10 mouse cellular contexts compared by ENCODE assay signal in genomic region chr1:176697091-176697490, GRCm38 (mm10).
A peak's percentile ranks its signal among the peaks of the same experiment; 100 is the strongest.
DNase-seq lines count a peak whose midpoint lies in the region; ATAC-seq lines count a peak whose summit lies in the region.
"Had no signal": no experiment of that assay in that cellular context is flagged by ENCODE, and none has a peak within 500 bp of the region (broad histone marks: within the 10 kb centered on the region; RNA-seq: fewer than 3 reads in every experiment).

No protein-coding gene starts in this region.

- no peak overlapping the region for H3K4me2 ChIP-seq in forebrain, embryonic 16.5 days (ENCODE audit: low read length)
- H3K4me2 ChIP-seq: heart, embryonic 15.5 days; neural tube, embryonic 13.5 days had no signal

- intact Hi-C loops in heart, postnatal 36 days (cut with DNase I) = no loop called here

- 23% methylated on average over 7 of the region's 7 CpGs for WGBS in forebrain, embryonic 16.5 days

- H3K27ac ChIP-seq in forebrain, embryonic 16.5 days (ENCODE audit: low read length) = no peak overlapping the region
- H3K27ac ChIP-seq: heart, embryonic 15.5 days; neural tube, embryonic 13.5 days had no signal

- ATAC-seq in frontal cortex, adult (ENCODE audit: low TSS enrichment) = no peak
- ATAC-seq in forebrain, embryonic 16.5 days = no peak

- no peaks in the 10 kb centered on the region for H3K36me3 ChIP-seq in forebrain, embryonic 16.5 days (ENCODE audit: control insufficient read depth, insufficient read depth)
- H3K36me3 ChIP-seq: heart, embryonic 15.5 days; neural tube, embryonic 13.5 days had no signal

- no peak overlapping the region for H3K4me3 ChIP-seq in forebrain, embryonic 16.5 days (replicated peaks; ENCODE audit: low read length)
- H3K4me3 ChIP-seq: heart, embryonic 15.5 days; neural tube, embryonic 13.5 days had no signal

- DNase-seq in heart, adult 18-20 months = peak; percentile 16 to 51
- no peak for DNase-seq in heart, adult 9 months (ENCODE audit: low spot score in 2 of 2)
- peak; percentile 49 for DNase-seq in 416B (ENCODE audit: low read depth)
- peak; percentile 71 for DNase-seq in adrenal gland, postnatal 14 days
- peak; percentile 46 to 60 for DNase-seq in heart, postnatal 36 days
- peak; percentile 44 for DNase-seq in lung, postnatal 36 days

- no peak overlapping the region for H3K9ac ChIP-seq in forebrain, embryonic 16.5 days (replicated peaks; ENCODE audit: low read depth, low read length)
- H3K9ac ChIP-seq: heart, embryonic 15.5 days; neural tube, embryonic 13.5 days had no signal

- no peaks in the 10 kb centered on the region for H3K9me3 ChIP-seq in forebrain, embryonic 16.5 days (ENCODE audit: control insufficient read depth, low read length)
- H3K9me3 ChIP-seq: heart, embryonic 15.5 days; neural tube, embryonic 13.5 days had no signal

- H3K4me1 ChIP-seq in forebrain, embryonic 16.5 days (replicated peaks; ENCODE audit: control insufficient read depth, insufficient read depth, low read length) = no peaks in the 10 kb centered on the region
- H3K4me1 ChIP-seq: heart, embryonic 15.5 days; neural tube, embryonic 13.5 days had no signal

- no peaks in the 10 kb centered on the region for H3K27me3 ChIP-seq in forebrain, embryonic 16.5 days (replicated peaks; ENCODE audit: control insufficient read depth, insufficient read depth, low read length)
- H3K27me3 ChIP-seq: heart, embryonic 15.5 days; neural tube, embryonic 13.5 days had no signal

Comparison
In these comparisons a context has a peak if more than half of its experiments do, and no peak if none do; other contexts are left out.
1. DNase-seq: peak in heart, adult 18-20 months (2 of 2), 416B (single experiment), adrenal gland, postnatal 14 days (single experiment), heart, postnatal 36 days (2 of 2) and lung, postnatal 36 days (single experiment); none in heart, adult 9 months (0 of 2).